Mouse (Mus musculus) limb, embryonic 11.5 days (tissue): ENCODE data around the gene Kdm2a. TPM values are rescaled to one million over a fixed set of nuclear protein-coding genes. Genes with fewer than 3 reads are reported as not detected.
"Not testable (repeated sequence)": the region's sequence is repeated elsewhere in the genome, so short reads cannot be mapped to it uniquely, and the experiment has no call there.

ENCODE experiments used
- ATAC-seq: fragments of 200-750 bp; cut with Nextera tagmentation; 2 replicates; pipeline ENCODE4 v1.8.0; 2017; ENCODE audit warnings: low read depth; ENCODE audit not compliant: insufficient number of reproducible peaks, low FRiP score, low TSS enrichment
- DNase-seq: peaks from one replicate; pipeline ENCODE4 v3.0.0-alpha.2; 2015; ENCODE audit warnings: low spot score
- H3K27ac ChIP-seq: fragments of 300-500 bp; sonication (generic); replicated peaks from 2 replicates; pipeline ENCODE4 v1.5.1; 2014; ENCODE audit warnings: low read depth, mild to moderate bottlenecking, low read length
- H3K27me3 ChIP-seq: fragments of 300-500 bp; sonication (generic); 2 replicates; pipeline ENCODE4 v1.6.1; 2014; ENCODE audit warnings: mild to moderate bottlenecking, low read length, mixed read lengths; ENCODE audit not compliant: control insufficient read depth, insufficient read depth
- H3K36me3 ChIP-seq: fragments of 300-500 bp; sonication (generic); 2 replicates; pipeline ENCODE4 v1.6.1; 2014; ENCODE audit warnings: mild to moderate bottlenecking, low read length, moderate library complexity, mixed read lengths; ENCODE audit not compliant: control insufficient read depth, insufficient read depth
- H3K4me1 ChIP-seq: fragments of 300-500 bp; sonication (generic); 2 replicates; pipeline ENCODE4 v1.6.1; 2014; ENCODE audit warnings: low read length, mixed read lengths; ENCODE audit not compliant: control insufficient read depth, insufficient read depth
- H3K4me2 ChIP-seq: fragments of 300-500 bp; sonication (generic); 2 replicates; pipeline ENCODE4 v1.6.1; 2014; ENCODE audit warnings: low read depth, mild to moderate bottlenecking, moderate library complexity; ENCODE audit not compliant: severe bottlenecking
- H3K4me3 ChIP-seq: fragments of 300-500 bp; sonication (generic); 2 replicates; pipeline ENCODE4 v1.5.1; 2014; ENCODE audit warnings: low read depth, low read length
- H3K9ac ChIP-seq: fragments of 300-500 bp; sonication (generic); 2 replicates; pipeline ENCODE4 v1.6.1; 2014; ENCODE audit warnings: mild to moderate bottlenecking, low read length
- H3K9me3 ChIP-seq: fragments of 300-500 bp; sonication (generic); 2 replicates; pipeline ENCODE4 v1.6.1; 2016; ENCODE audit warnings: low read length; ENCODE audit not compliant: control insufficient read depth
- WGBS: fragments of 180-500 bp; shearing (Covaris S2); extraction: QIAGEN DNeasy Blood & Tissue Kit; methylation state at CpG from one replicate; pipeline ENCODE4 v1.1.7; 2014; 5-methylcytosine and 5-hydroxymethylcytosine counted together
- polyA plus RNA-seq: library from polyadenylated mRNA; unstranded; fragments of >200 nt; fragmentation: Nextera tagmentation; extraction: Ambion mirVana; gene quantifications from 2 replicates; pipeline ENCODE4 v1.2.1, GENCODE M21; 2014

The Kdm2a gene
- polyA plus RNA-seq, 1 experiment from 2014 or later = 61.0 TPM

DNA sequence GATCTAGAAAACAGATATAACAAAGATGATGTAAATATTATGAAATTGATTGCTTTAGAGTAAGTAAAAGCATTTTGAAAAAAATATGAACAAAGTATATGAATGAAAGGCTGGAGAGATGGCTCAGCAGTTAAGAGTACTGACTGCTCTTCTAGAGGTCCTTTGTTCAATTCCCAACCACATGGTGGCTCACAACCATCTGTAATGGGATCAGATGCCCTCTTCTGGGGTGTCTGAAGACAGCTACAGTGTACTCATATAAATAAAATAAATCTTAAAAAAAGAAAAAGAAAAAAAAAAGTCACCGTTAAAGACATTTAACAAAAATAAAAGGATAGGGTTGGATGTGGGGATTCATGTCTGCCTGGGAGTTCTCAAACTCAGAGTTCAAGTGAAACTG is 15.8 kb downstream of the Kdm2a start:
- H3K27ac ChIP-seq, H3K4me2 ChIP-seq, H3K4me3 ChIP-seq, H3K36me3 ChIP-seq, H3K9me3 ChIP-seq, H3K27me3 ChIP-seq, H3K4me1 ChIP-seq, H3K9ac ChIP-seq, ATAC-seq, DNase-seq: not testable (repeated sequence)
- 95% methylated on average over 1 of the region's 1 CpGs for WGBS

DNA sequence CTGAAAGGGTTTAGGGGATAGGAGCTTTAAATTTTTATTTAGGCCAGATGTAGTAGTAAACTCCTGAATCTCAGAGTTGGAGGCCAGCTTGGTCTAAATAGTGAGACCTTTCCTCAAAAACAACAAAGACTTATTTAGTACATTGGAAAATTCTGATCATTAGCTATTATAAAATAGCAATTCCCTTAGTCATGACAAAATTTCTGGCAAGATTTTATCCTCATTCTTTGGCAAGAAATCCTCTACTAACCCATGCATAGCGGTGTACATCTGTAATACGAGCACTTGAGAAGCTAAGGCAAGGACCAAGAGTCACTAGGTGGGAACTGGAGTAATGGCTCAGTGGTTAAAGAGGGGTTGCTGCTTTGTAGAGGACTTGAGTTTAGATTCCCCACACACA is 27.4 kb downstream of the Kdm2a start:
- Histone ChIP-seq H3K9me3 (no peaks in the 10 kb centered on the region), H3K4me3 (no peak overlapping the region), H3K9ac (no peak overlapping the region), H3K4me1 (no peaks in the 10 kb centered on the region), H3K27ac (no peak overlapping the region), H3K27me3 (no peaks in the 10 kb centered on the region), H3K36me3 (no peaks in the 10 kb centered on the region), H3K4me2 (no peak overlapping the region)
- 92% methylated on average over 2 of the region's 2 CpGs for WGBS
- DNase-seq = no peak
- no peak for ATAC-seq

DNA sequence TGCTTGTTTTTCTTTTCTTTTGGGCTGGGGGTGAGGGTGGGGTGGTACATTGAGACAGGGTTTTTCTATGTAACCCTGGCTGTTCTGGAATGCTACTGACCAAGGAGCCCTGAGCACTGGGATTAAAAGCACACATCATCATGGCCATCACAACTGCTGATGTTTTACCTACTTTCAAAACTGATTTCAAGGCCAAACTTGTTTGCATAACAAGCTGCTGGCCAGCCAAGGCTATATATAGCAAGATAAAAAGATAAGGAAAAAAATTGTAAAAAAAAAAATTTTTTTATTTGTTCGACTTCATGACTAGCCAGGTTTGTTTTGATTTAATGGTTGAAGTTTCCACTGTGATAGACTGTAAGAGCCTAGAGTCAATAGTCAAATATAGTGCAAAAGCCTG is 27.8 kb downstream of the Kdm2a start:
- WGBS = 89% methylated on average over 1 of the region's 1 CpGs
- ATAC-seq = no peak
- no peaks in the 10 kb centered on the region for H3K9me3 ChIP-seq
- no peak overlapping the region for H3K4me2 ChIP-seq
- no peaks in the 10 kb centered on the region for H3K4me1 ChIP-seq
- no peak overlapping the region for H3K4me3 ChIP-seq
- no peak overlapping the region for H3K9ac ChIP-seq
- no peaks in the 10 kb centered on the region for H3K27me3 ChIP-seq
- H3K27ac ChIP-seq = no peak overlapping the region
- no peak for DNase-seq
- H3K36me3 ChIP-seq = no peaks in the 10 kb centered on the region

DNA sequence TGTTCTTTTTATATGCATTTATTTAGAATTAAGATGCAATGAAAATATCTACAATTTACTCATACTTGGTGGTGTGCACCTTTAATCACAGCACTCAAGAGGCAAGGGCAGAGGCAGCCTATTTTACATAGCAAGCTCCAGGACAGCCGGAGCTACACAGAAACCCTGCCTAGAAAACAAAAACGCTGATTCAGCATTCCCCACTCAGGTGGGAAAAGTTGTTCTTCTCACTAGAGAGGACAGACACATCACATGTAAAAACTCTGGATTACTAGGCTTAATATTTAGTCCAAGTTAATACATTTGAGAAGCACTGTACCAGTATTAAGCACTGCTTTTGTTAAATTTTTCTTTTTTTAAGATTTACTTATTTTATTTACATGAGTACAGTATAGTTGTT is 48.6 kb downstream of the Kdm2a start:
- no peak overlapping the region for H3K9ac ChIP-seq
- H3K4me1 ChIP-seq = no peaks in the 10 kb centered on the region
- H3K9me3 ChIP-seq = no peaks in the 10 kb centered on the region
- H3K27ac ChIP-seq = no peak overlapping the region
- no peak overlapping the region for H3K4me3 ChIP-seq
- ATAC-seq (no peak), DNase-seq (no peak)
- H3K4me2 ChIP-seq = no peak overlapping the region
- H3K36me3 ChIP-seq = peaks cover 13% of the 10 kb centered on the region
- WGBS = 89% methylated on average over 2 of the region's 2 CpGs
- no peaks in the 10 kb centered on the region for H3K27me3 ChIP-seq

DNA sequence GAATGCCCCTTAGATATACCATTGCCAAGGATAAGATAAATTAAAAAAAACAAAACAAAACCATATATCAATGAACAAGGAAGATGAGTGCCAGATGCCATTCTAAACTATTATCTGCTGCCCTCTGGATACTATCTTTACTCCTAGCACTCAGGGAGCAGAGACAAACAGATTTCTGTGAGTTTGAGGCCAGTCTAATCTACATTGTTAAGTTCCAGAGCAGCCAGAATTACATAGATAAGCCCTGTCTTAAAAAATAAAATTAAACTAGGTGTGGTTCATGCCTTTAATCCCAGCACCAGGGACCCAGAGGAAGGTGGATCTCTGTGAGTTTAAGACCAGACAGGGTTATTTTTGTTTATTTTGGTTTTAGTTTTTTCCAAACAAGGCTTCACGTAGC is 51.6 kb downstream of the Kdm2a start:
- 93% methylated on average over 1 of the region's 1 CpGs for WGBS
- DNase-seq (no peak), ATAC-seq (no peak)
- Histone ChIP-seq H3K9ac (no peak overlapping the region), H3K27ac (no peak overlapping the region), H3K9me3 (no peaks in the 10 kb centered on the region), H3K27me3 (no peaks in the 10 kb centered on the region), H3K4me3 (no peak overlapping the region), H3K4me1 (no peaks in the 10 kb centered on the region), H3K4me2 (no peak overlapping the region), H3K36me3 (peaks cover 15% of the 10 kb centered on the region)

DNA sequence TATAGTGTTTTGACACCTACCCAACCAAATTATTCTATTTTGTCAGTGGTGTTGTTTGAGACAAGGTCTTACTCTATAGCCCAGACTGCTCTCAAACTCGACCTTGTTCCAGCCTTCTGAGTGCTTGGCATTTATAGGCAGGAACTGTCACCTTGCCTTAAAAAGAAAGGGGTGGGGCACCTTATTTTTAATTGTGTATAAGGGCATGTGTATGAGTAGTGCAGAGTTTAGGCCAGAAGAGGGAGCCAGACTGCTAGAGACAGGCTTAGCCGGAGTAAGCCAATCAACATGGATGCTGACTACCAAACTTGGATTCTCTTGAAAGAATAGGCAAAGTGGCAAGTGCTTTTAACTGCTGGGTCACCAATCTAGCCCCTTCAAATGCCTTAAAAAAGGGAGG is 59.9 kb downstream of the Kdm2a start:
- peak; percentile 54 for DNase-seq
- no peak for ATAC-seq
- WGBS = 39% methylated on average over 2 of the region's 2 CpGs
- Histone ChIP-seq H3K27me3 (no peaks in the 10 kb centered on the region), H3K4me3 (no peak overlapping the region), H3K9me3 (no peaks in the 10 kb centered on the region), H3K27ac (no peak overlapping the region), H3K4me1 (peaks cover 7% of the 10 kb centered on the region), H3K4me2 (no peak overlapping the region), H3K36me3 (peaks cover 15% of the 10 kb centered on the region; the same call in 1 of the 2 replicates), H3K9ac (no peak overlapping the region)

DNA sequence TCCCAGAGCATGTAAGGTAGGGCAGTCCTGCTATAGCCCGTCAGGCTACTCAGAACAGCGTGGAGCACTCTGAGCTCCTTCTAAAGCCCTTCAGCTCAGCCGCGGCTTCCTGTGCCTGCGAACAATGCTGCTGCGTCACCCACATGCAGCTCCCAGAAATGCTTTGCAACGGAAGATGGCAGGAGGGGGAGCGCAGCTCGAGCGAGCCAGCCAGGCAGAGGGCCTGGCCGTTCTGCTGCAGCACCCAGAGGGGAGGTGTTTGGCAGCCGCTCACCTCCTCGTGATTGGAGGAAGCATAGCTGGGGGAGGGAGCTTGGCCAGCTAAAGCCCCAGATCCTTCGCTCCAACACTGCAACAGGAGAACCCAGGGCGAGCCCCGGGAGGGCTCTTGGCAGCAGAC is 64.3 kb downstream of the Kdm2a start:
- Histone ChIP-seq H3K4me1 (peaks cover 13% of the 10 kb centered on the region), H3K27ac (peak overlapping the region; percentile 75), H3K27me3 (no peaks in the 10 kb centered on the region), H3K9ac (peak overlapping the region; percentile 67), H3K4me3 (peak overlapping the region; percentile 53), H3K4me2 (peak overlapping the region; percentile 67), H3K9me3 (no peaks in the 10 kb centered on the region), H3K36me3 (no peaks in the 10 kb centered on the region; the same call in 1 of the 2 replicates)
- DNase-seq (peak; percentile 92), ATAC-seq (peak; percentile 97)
- under 1% methylated on average over 16 of the region's 16 CpGs for WGBS

DNA sequence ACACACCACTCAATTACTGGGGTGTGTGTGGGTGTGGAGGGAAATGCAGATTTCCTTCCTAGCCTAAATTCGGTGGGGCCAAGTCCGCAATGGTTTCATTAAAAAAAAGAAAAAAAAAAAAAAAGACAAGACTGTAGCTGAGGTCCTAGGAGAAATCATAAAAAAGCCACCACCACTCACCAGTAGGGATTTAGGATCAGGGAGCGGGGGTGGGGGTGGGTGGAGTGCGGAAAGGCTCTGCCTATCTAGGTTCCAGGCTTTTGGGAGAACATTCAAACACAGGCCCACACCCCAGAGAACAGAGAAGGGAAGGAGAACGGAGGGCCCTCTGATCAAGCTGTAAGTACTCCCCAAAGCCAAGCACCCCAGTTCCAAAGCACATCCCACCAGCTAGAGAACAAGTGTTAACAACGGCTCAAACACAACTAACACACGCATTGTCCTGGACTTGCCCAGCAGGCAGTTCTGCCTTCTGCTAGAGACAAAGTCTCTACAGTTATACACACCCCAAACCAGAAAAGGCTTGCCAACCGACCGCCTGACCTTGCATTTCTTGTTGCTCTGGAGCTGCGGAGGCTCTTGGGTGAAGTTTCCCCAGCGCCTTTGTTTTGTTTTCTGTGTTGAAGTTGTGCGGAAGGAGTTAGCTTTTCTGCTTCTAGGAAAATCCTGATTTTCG is 64.8 kb downstream of the Kdm2a start:
- peak; percentile 57 for DNase-seq
- Histone ChIP-seq H3K4me2 (peak overlapping the region; percentile 67), H3K36me3 (peaks cover 2% of the 10 kb centered on the region; the same call in 1 of the 2 replicates), H3K4me1 (peaks cover 13% of the 10 kb centered on the region), H3K27ac (peak overlapping the region; percentile 75), H3K9me3 (no peaks in the 10 kb centered on the region), H3K27me3 (no peaks in the 10 kb centered on the region), H3K4me3 (peak overlapping the region; percentile 53), H3K9ac (peak overlapping the region; percentile 67)
- no peak for ATAC-seq
- under 1% methylated on average over 13 of the region's 13 CpGs for WGBS

DNA sequence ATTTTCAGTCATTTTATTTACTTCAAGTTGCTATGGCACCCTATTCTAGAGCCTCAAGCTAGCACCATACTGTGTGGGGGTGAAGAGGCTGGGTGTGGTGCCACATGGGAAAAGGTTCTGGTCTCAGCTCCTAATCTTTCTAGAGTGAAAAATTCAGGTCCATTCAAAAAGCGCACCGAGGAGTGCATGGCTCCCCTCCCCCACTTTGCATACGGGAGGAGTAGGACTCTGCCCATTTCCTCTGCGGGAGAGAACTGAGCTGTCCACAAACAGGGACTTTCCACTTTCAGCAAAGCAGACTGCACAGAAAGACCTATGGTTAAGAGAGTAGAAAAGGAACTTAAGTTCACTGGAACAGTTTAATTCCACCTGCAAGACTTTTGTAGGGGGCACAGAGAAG is 65.4 kb downstream of the Kdm2a start:
- ATAC-seq (peak; percentile 31; the same call in 1 of the 2 replicates), DNase-seq (peak; percentile 61)
- H3K9ac ChIP-seq = peak overlapping the region; percentile 67
- peak overlapping the region; percentile 75 for H3K27ac ChIP-seq
- peak overlapping the region; percentile 53 for H3K4me3 ChIP-seq
- peaks cover 13% of the 10 kb centered on the region for H3K4me1 ChIP-seq
- H3K4me2 ChIP-seq = peak overlapping the region; percentile 67
- no peaks in the 10 kb centered on the region for H3K27me3 ChIP-seq
- 0% methylated on average over 4 of the region's 4 CpGs for WGBS
- H3K9me3 ChIP-seq = no peaks in the 10 kb centered on the region
- peaks cover 8% of the 10 kb centered on the region; the same call in 1 of the 2 replicates for H3K36me3 ChIP-seq
